11 mouse cellular contexts compared by ENCODE assay signal in genomic region chr19:46849443-46849997, GRCm38 (mm10).
A peak's percentile ranks its signal among the peaks of the same experiment; 100 is the strongest.
DNase-seq lines count a peak whose midpoint lies in the region; ATAC-seq and TF ChIP-seq lines count a peak whose summit lies in the region.
"Had no signal": no experiment of that assay in that cellular context is flagged by ENCODE, and none has a peak within 500 bp of the region (broad histone marks: within the 10 kb centered on the region; RNA-seq: fewer than 3 reads in every experiment).

No protein-coding gene starts in this region.

- H3K79me2 ChIP-seq in liver, adult 2 months (ENCODE audit: control insufficient read depth, insufficient read depth, low read length), result no peaks in the 10 kb centered on the region; the same call in 1 of the 2 replicates

- H3K4me1 ChIP-seq in liver, adult 2 months (ENCODE audit: control insufficient read depth, insufficient read depth, low read length), result no peaks in the 10 kb centered on the region; the same call in 1 of the 2 replicates
- no peaks in the 10 kb centered on the region for H3K4me1 ChIP-seq in stomach, embryonic 16.5 days (ENCODE audit: control insufficient read depth, insufficient read depth, low read length)

- TF ChIP-seq CTCF in liver, adult 2 months (IDR thresholded peaks at IDR 0.05; ENCODE audit: low read depth, low read length), result no peak

- H3K27ac ChIP-seq in liver, adult 2 months (replicated peaks; ENCODE audit: insufficient read depth, low read depth, low read length), result no peak overlapping the region
- H3K27ac ChIP-seq in stomach, embryonic 16.5 days (ENCODE audit: low read length), result no peak overlapping the region

- peak; percentile 91 for ATAC-seq in erythroblast, adult 5-6 weeks (replicated peaks; ENCODE audit: low FRiP score, poor library complexity, severe bottlenecking)
- peak; percentile 74 for ATAC-seq in stomach, embryonic 16.5 days (ENCODE audit: insufficient read depth, low FRiP score)

- H3K36me3 ChIP-seq in liver, adult 2 months (ENCODE audit: control insufficient read depth, insufficient read depth, low read length), result no peaks in the 10 kb centered on the region
- no peaks in the 10 kb centered on the region for H3K36me3 ChIP-seq in stomach, embryonic 16.5 days (ENCODE audit: control insufficient read depth, insufficient read depth, low read length)

- TF ChIP-seq POLR2A in liver, adult 2 months (IDR thresholded peaks at IDR 0.05; ENCODE audit: extremely low read depth, insufficient read depth, low read length), result no peak

- no peaks in the 10 kb centered on the region for H3K9me3 ChIP-seq in stomach, embryonic 16.5 days (replicated peaks; ENCODE audit: control insufficient read depth, low read length)

- no peaks in the 10 kb centered on the region for H3K27me3 ChIP-seq in liver, adult 2 months (ENCODE audit: control insufficient read depth, insufficient read depth, low read length)
- no peaks in the 10 kb centered on the region for H3K27me3 ChIP-seq in stomach, embryonic 16.5 days (ENCODE audit: control insufficient read depth, insufficient read depth, low read length)

- H3K9ac ChIP-seq in liver, adult 2 months (ENCODE audit: low read depth, low read length), result no peak overlapping the region
- no peak overlapping the region for H3K9ac ChIP-seq in stomach, embryonic 16.5 days (ENCODE audit: low read length)

- DNase-seq in ovary, adult 18-20 months (ENCODE audit: low spot score), result peak; percentile 38
- no peak for DNase-seq in ovary, postnatal 14 days (ENCODE audit: low spot score)
- DNase-seq in liver, adult 2 months (ENCODE audit: extremely low read depth, low read depth, low spot score), result peak; percentile 7
- no peak for DNase-seq in adipocyte (ENCODE audit: low spot score)
- DNase-seq in cerebellum, postnatal 36 days, result no peak
- DNase-seq: heart, postnatal 4 days; layer of hippocampus, postnatal 36 days; lung, postnatal 14 days; right cerebral cortex, postnatal 25 days had no signal

- no peak overlapping the region for H3K4me3 ChIP-seq in liver, adult 2 months (ENCODE audit: insufficient read depth, low read depth, low read length)
- no peak overlapping the region for H3K4me3 ChIP-seq in stomach, embryonic 16.5 days (replicated peaks; ENCODE audit: low read length)

- WGBS in liver, adult 2 months, result 75% methylated on average over 9 of the region's 9 CpGs
- WGBS in stomach, embryonic 16.5 days, result 61% methylated on average over 9 of the region's 9 CpGs

- H3K4me2 ChIP-seq in stomach, embryonic 16.5 days (ENCODE audit: low read depth, low read length), result no peak overlapping the region

Comparison
In these comparisons a context has a peak if more than half of its experiments do, and no peak if none do; other contexts are left out.
1. DNase-seq: peak in ovary, adult 18-20 months (single experiment) and liver, adult 2 months (single experiment); none in ovary, postnatal 14 days (single experiment), adipocyte (single experiment) and cerebellum, postnatal 36 days (0 of 2).